Mouse (Mus musculus) liver, embryonic 14.5 days (tissue): Measurements from ENCODE around the gene Zdhhc12.

Experiments used
- CTCF ChIP-seq: IDR thresholded peaks from 2 replicates; pipeline ENCODE4 v1.5.1; 2016; ENCODE audit warnings: antibody characterized with exemption, low read depth, control low read depth
- EP300 ChIP-seq: IDR thresholded peaks from 2 replicates; pipeline ENCODE4 v1.6.1; 2016; ENCODE audit warnings: antibody characterized with exemption, low read depth

DNA sequence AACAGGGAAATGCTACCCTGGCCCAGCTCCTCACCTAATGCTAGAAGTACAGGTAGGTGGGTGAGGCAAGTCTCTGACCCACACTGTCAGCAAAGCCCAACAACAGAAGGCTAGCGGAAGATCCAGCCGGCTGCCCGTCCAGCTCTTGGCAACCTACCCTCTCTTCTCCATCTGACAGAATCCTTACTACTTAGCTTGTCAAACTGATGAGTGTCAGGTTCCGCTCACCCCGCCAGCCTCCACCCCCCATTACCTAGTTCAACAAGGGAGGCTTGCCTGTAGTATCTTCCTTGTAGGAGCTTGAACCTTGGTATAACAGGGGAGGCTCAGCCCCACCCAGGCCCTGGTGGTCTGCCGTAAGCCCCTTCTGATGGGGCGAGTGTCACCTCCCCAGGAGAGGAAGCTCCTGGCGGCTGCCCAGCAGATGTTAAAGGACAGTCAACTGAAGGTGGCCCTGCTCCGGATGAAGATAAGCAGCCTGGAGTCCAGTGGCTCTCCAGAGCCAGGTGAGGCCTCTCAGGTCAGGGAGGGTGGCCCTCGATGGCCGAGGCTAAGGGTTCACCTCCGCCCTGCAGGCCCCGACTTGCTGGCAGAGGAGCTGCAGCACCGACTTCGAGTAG, 13.2 kb downstream of the Zdhhc12 start:
- no peak for TF ChIP-seq CTCF
- TF ChIP-seq EP300, result no peak
